Mouse (Mus musculus) kidney, embryonic 16.5 days (tissue): ENCODE measurements around the gene Ccdc85c. TPM values are rescaled to one million over a fixed set of nuclear protein-coding genes. Genes with fewer than 3 reads are reported as not detected.

Experiments
- polyA plus RNA-seq: library from polyadenylated mRNA; unstranded; fragments of >200 nt; fragmentation: Nextera tagmentation; extraction: Ambion mirVana; gene quantifications from 2 replicates; pipeline ENCODE4 v1.2.1, GENCODE M21; 2015

Gene Ccdc85c
- polyA plus RNA-seq, 1 experiment from 2014 or later = 5.3 TPM

Other genes with a start within 250 kb of the Ccdc85c start
- 89.1 and 92.4 TPM in 2 replicates for gene Setd3, start 96.1 kb downstream of the Ccdc85c start, polyA plus RNA-seq
- gene Ccnk, start 95.8 kb downstream of the Ccdc85c start, polyA plus RNA-seq = 2.4 and 3.1 TPM in 2 replicates
- gene Hhipl1, start 30.8 kb upstream of the Ccdc85c start, polyA plus RNA-seq = 0.80 and 0.81 TPM in 2 replicates
- gene Cyp46a1, start 59.0 kb upstream of the Ccdc85c start, polyA plus RNA-seq = 11.8 and 12.2 TPM in 2 replicates
- gene Eml1, start 95.5 kb upstream of the Ccdc85c start, polyA plus RNA-seq = 82.7 and 92.4 TPM in 2 replicates